Mouse (Mus musculus) cortical plate, adult 2 months (tissue): ENCODE data around the gene Faf1.

ENCODE experiments used
- CTCF ChIP-seq: fragments of 200-500 bp; IDR thresholded peaks from 2 replicates; pipeline ENCODE4 v1.5.1; 2011; ENCODE audit warnings: mild to moderate bottlenecking, control low read depth, low read length; ENCODE audit not compliant: insufficient read depth; ENCODE audit errors: extremely low read depth
- POLR2A ChIP-seq: fragments of 200-500 bp; IDR thresholded peaks from 2 replicates; pipeline ENCODE4 v1.6.1; 2011; ENCODE audit warnings: mild to moderate bottlenecking, low read length, control low read depth; ENCODE audit not compliant: insufficient read depth; ENCODE audit errors: extremely low read depth

GRCm38 (mm10) chr4:109665982-109666460 lies 10.4 kb upstream of the Faf1 start:
- no peak for TF ChIP-seq CTCF
- TF ChIP-seq POLR2A, result no peak
